Comparison of ENCODE assay signal across 9 mouse cellular contexts in genomic region chrX:75873813-75874212, GRCm38 (mm10). TPM values are rescaled to one million over a fixed set of nuclear protein-coding genes. Genes with fewer than 3 reads are reported as not detected.
DNase-seq lines count a peak whose midpoint lies in the region; ATAC-seq lines count a peak whose summit lies in the region.
"Had no signal": no experiment of that assay in that cellular context is flagged by ENCODE, and none has a peak within 500 bp of the region (broad histone marks: within the 10 kb centered on the region; RNA-seq: fewer than 3 reads in every experiment).

No protein-coding gene starts in this region.

- no peaks in the 10 kb centered on the region for H3K9me3 ChIP-seq in hindbrain, embryonic 16.5 days (ENCODE audit: control insufficient read depth, low read length)
- H3K9me3 ChIP-seq in limb, embryonic 15.5 days = no peaks in the 10 kb centered on the region
- H3K9me3 ChIP-seq in midbrain, embryonic 16.5 days (replicated peaks; ENCODE audit: control insufficient read depth, low read length, poor library complexity, severe bottlenecking) = no peaks in the 10 kb centered on the region
- H3K9me3 ChIP-seq: G1E had no signal

- 0 out of 2 replicates have a peak, but pooled peaks have one; percentile 37 for ATAC-seq in hindbrain, embryonic 16.5 days
- ATAC-seq in limb, embryonic 15.5 days (ENCODE audit: insufficient number of reproducible peaks, low FRiP score, low TSS enrichment, low read depth) = 0 out of 2 replicates have a peak, but pooled peaks have one; percentile 22
- ATAC-seq in midbrain, embryonic 16.5 days = no peak

- peak; percentile 6 to 8 for DNase-seq in left cerebral cortex, adult 18-20 months (ENCODE audit: low spot score in 2 of 2)
- DNase-seq in left cerebral cortex, adult 8-10 months (ENCODE audit: low spot score in 2 of 2) = no peak
- peak; percentile 23 for DNase-seq in cerebellum, adult 9-11 months
- DNase-seq in gastrocnemius, adult 8-10 months (ENCODE audit: low spot score in 2 of 2) = peak; percentile 3 to 5
- DNase-seq in urinary bladder, postnatal 4 days (ENCODE audit: low spot score in 2 of 2) = peak; percentile 17 to 60

- no peaks in the 10 kb centered on the region for H3K4me1 ChIP-seq in hindbrain, embryonic 16.5 days (ENCODE audit: control insufficient read depth, insufficient read depth, low read depth, low read length)
- H3K4me1 ChIP-seq in limb, embryonic 15.5 days = no peaks in the 10 kb centered on the region
- H3K4me1 ChIP-seq in midbrain, embryonic 16.5 days (ENCODE audit: control insufficient read depth, insufficient read depth, low read length) = no peaks in the 10 kb centered on the region

- no peaks in the 10 kb centered on the region for H3K27me3 ChIP-seq in hindbrain, embryonic 16.5 days (replicated peaks; ENCODE audit: control insufficient read depth, insufficient read depth, low read length)
- peaks cover 11% of the 10 kb centered on the region for H3K27me3 ChIP-seq in limb, embryonic 15.5 days
- H3K27me3 ChIP-seq in midbrain, embryonic 16.5 days (ENCODE audit: control insufficient read depth, insufficient read depth, low read depth, low read length) = no peaks in the 10 kb centered on the region

- H3K4me3 ChIP-seq in hindbrain, embryonic 16.5 days (ENCODE audit: low read length) = peak overlapping the region; percentile 57
- H3K4me3 ChIP-seq in limb, embryonic 15.5 days = peak overlapping the region; percentile 50
- peak overlapping the region; percentile 54 for H3K4me3 ChIP-seq in midbrain, embryonic 16.5 days (ENCODE audit: low read depth, low read length)

- 13% methylated on average over 15 of the region's 15 CpGs for WGBS in hindbrain, embryonic 16.5 days
- WGBS in limb, embryonic 15.5 days = 23% methylated on average over 15 of the region's 15 CpGs
- WGBS in midbrain, embryonic 16.5 days = 11% methylated on average over 15 of the region's 15 CpGs

- H3K36me3 ChIP-seq in hindbrain, embryonic 16.5 days (ENCODE audit: control insufficient read depth, insufficient read depth, low read length) = no peaks in the 10 kb centered on the region
- H3K36me3 ChIP-seq in limb, embryonic 15.5 days = no peaks in the 10 kb centered on the region
- no peaks in the 10 kb centered on the region for H3K36me3 ChIP-seq in midbrain, embryonic 16.5 days (ENCODE audit: control insufficient read depth, insufficient read depth, low read length)
- H3K36me3 ChIP-seq: G1E had no signal

- no peak overlapping the region for H3K27ac ChIP-seq in hindbrain, embryonic 16.5 days (ENCODE audit: low read depth, low read length)
- no peak overlapping the region; the same call in 1 of the 2 replicates for H3K27ac ChIP-seq in limb, embryonic 15.5 days
- no peak overlapping the region for H3K27ac ChIP-seq in midbrain, embryonic 16.5 days (ENCODE audit: low read length)

- H3K4me2 ChIP-seq in hindbrain, embryonic 16.5 days (ENCODE audit: low read length) = peak overlapping the region; percentile 68
- peak overlapping the region; percentile 45 for H3K4me2 ChIP-seq in limb, embryonic 15.5 days
- peak overlapping the region; percentile 67 for H3K4me2 ChIP-seq in midbrain, embryonic 16.5 days (ENCODE audit: low read length)

- H3K9ac ChIP-seq in hindbrain, embryonic 16.5 days (ENCODE audit: low read depth, low read length) = peak overlapping the region; percentile 66
- H3K9ac ChIP-seq in limb, embryonic 15.5 days = no peak overlapping the region
- H3K9ac ChIP-seq in midbrain, embryonic 16.5 days (ENCODE audit: low read depth, low read length) = peak overlapping the region; percentile 39; the same call in 1 of the 2 replicates

RNA-seq across cellular contexts. Expression of gene Pls3, which starts 1.2 kb away (rescaled TPM):
- 100 to 1,000 TPM; 127 to 142 TPM for total RNA-seq in left cerebral cortex, adult 18-20 months (2021)
- 100 to 1,000 TPM; 113 to 130 (median 127) TPM for total RNA-seq in left cerebral cortex, adult 8-10 months (2022)
- 10 to 100 TPM in 3 of 4 experiments, 1 to 10 TPM in 1; 8.6 to 14.2 (median 12.3) TPM for total RNA-seq in gastrocnemius, adult 8-10 months (2022)
- polyA plus RNA-seq in hindbrain, embryonic 16.5 days (2015; fragmentation: Nextera tagmentation; extraction: Ambion mirVana) = 39.7 and 41.8 TPM in 2 replicates
- 122 and 126 TPM in 2 replicates for polyA plus RNA-seq in limb, embryonic 15.5 days (2015; fragmentation: Nextera tagmentation; extraction: Ambion mirVana)
- polyA plus RNA-seq in midbrain, embryonic 16.5 days (2015; fragmentation: Nextera tagmentation; extraction: Ambion mirVana) = 31.1 and 31.4 TPM in 2 replicates
- total RNA-seq: G1E had no signal
- polyA plus RNA-seq: G1E had no signal

Comparison
In these comparisons a context has a peak if more than half of its experiments do, and no peak if none do; other contexts are left out.
1. DNase-seq: peak in left cerebral cortex, adult 18-20 months (2 of 2), cerebellum, adult 9-11 months (single experiment), gastrocnemius, adult 8-10 months (2 of 2) and urinary bladder, postnatal 4 days (2 of 2); none in left cerebral cortex, adult 8-10 months (0 of 2).
2. RNA of gene Pls3, which starts 1.2 kb away (total RNA-seq): 127 to 142 TPM in left cerebral cortex, adult 18-20 months and 113 to 130 TPM in left cerebral cortex, adult 8-10 months; 8.6 to 14.2 TPM in gastrocnemius, adult 8-10 months; every median in the first group is over 4 times any median in the second.
3. Peak in every context shown above with its lines, with median percentiles within 50 percentile points of each other: H3K4me2 ChIP-seq and H3K4me3 ChIP-seq.